Mouse (Mus musculus): Measurements from ENCODE around the gene Trpv2. TPM values are rescaled to one million over a fixed set of nuclear protein-coding genes. Genes with fewer than 3 reads are reported as not detected.

Gene Trpv2
- 10.9 and 12.7 TPM in 2 replicates for polyA plus RNA-seq (2016; fragmentation: Nextera tagmentation; extraction: Ambion mirVana)

DNA sequence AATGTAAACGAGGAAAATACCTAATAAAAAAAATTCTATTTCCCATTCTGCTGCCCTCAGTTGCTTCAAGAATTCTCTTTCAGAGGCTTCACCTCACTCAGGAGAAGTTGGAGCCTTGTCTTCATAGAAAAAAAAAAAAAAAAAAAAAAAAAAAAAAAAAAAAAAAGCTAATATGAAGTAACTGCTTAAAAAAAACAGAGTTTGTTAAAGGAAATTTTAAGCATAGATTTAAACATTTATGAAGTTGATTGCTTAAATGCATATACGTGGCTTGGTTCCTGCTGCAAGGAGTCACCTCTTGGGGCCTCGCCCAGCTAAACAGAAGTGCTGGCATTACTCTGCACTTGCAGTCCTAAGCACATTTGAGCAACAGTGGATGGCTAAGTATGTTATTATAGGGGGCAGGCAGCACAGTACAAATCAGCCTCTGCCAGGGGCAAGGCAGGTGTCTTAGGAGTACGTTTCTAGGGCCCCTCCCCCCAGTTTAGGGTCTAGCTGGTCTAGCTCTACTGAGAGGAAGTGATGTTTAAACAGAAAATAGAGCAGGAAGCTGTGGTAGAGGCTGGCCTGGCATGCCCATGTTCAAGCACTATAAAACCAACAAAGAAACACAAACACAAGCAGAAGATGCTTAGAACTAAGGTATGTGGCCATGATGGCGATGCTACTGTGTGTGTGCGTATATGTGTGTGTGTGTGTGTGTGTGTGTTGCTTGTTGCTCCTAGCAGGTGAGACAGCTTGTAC lies at the start of gene Trpv2:
Gene Trpv2, plus strand, starts transcription at position 528 of the 744 bp plus-strand sequence.
- H3K27me3 ChIP-seq, result peaks cover 24% of the 10 kb centered on the region
- H3K9ac ChIP-seq (replicated peaks), result 0 out of 2 replicates have a peak within 1 kb of the TSS, but pooled peaks have one; percentile 53
- H3K4me2 ChIP-seq (replicated peaks), result peak within 1 kb of the TSS; percentile 92
- WGBS, result 80% methylated on average over 6 of the region's 6 CpGs
- peaks cover 10% of the 10 kb centered on the region; the same call in 1 of the 2 replicates for H3K4me1 ChIP-seq
- no peaks in the 10 kb centered on the region for H3K36me3 ChIP-seq
- H3K4me3 ChIP-seq, result peak within 1 kb of the TSS; percentile 55
- ATAC-seq (ENCODE audit: low FRiP score, low read depth), result no peak
- H3K27ac ChIP-seq (replicated peaks), result no peak within 1 kb of the TSS
- H3K9me3 ChIP-seq, result no peaks in the 10 kb centered on the region

- Histone ChIP-seq H3K4me3 (no peak overlapping the region; the same call in 1 of the 2 replicates), H3K4me1 (peaks cover 8% of the 10 kb centered on the region), H3K36me3 (peaks cover 24% of the 10 kb centered on the region), H3K27ac (replicated peaks) (no peak overlapping the region), H3K9ac (replicated peaks) (0 out of 2 replicates have a peak overlapping the region, but pooled peaks have one; percentile 52), H3K27me3 (peaks cover 5% of the 10 kb centered on the region; the same call in 1 of the 2 replicates), H3K4me2 (replicated peaks) (peak overlapping the region; percentile 81), H3K9me3 (no peaks in the 10 kb centered on the region)
- WGBS, result 88% methylated on average over 8 of the region's 8 CpGs
- no peak for ATAC-seq (ENCODE audit: low FRiP score, low read depth)
Observed at GRCm38 (mm10) chr11:62537089-62537488, 37.2 kb upstream of the Trpv2 start.

DNA sequence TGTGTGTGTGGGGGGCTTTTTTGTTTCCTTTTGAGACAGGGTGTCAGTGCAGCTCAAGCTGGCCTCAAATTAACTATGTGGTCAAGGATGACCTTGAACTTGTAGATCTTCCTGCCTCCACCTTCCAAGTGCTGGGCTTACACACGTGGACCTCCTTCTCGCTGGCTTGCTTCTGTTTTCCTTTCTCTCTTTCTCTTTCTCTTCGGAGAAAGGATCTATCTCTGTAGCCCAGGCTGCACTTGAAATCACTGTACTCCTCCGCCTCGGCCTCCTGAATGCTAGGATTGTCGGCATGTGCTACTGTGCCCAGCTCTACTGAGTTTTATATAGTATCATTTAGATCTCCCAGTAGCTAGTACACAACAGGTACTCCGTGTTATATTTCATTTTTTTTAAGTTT lies 36.7 kb upstream of the Trpv2 start:
- H3K36me3 ChIP-seq, result peaks cover 19% of the 10 kb centered on the region
- peak overlapping the region; percentile 87 for H3K4me3 ChIP-seq
- H3K4me2 ChIP-seq (replicated peaks), result peak overlapping the region; percentile 81
- peak overlapping the region; percentile 52 for H3K9ac ChIP-seq (replicated peaks)
- ATAC-seq (ENCODE audit: low FRiP score, low read depth), result 0 out of 2 replicates have a peak, but pooled peaks have one; percentile 50
- H3K27ac ChIP-seq (replicated peaks), result no peak overlapping the region
- H3K9me3 ChIP-seq, result no peaks in the 10 kb centered on the region
- peaks cover 5% of the 10 kb centered on the region; the same call in 1 of the 2 replicates for H3K27me3 ChIP-seq
- H3K4me1 ChIP-seq, result peaks cover 8% of the 10 kb centered on the region
- 23% methylated on average over 7 of the region's 7 CpGs for WGBS

DNA sequence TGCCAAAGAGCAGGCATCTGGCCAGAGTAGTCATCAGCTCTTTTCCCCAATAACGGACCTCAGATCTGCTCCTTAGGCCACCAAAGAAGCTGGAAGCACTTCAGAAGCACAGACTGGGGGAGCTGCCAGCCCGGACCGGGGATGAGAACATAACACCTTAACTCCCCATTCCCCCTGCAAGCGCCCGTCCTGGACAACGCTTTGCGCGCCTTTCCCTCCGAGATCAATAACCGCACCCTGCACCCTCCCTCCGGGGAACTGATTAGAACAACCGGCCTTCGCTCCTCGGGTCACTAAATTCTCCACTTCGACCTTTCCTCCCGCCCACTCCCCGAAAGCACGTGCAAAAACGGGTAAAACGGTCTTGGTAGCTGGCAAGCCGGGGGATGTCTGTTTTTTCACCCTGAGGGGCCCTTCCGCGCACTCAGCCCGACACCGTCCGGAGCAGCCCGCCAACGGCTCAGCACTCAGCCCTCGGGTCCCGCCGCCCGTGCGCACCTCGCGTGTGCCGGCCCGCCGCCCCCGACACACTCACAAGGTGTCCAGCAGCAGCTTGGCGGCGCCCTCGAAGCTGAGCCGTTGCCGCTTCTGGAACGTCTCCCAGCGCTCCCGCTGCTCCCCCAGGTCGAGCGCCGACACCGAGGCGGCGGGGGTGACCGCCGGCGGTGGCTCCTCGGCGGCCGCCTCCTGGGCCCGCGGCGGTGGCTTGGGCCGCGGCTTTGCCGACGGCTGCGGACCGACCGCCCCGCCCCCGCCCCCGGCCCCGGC lies 35.8 kb upstream of the Trpv2 start:
- Histone ChIP-seq H3K36me3 (peaks cover 12% of the 10 kb centered on the region; the same call in 1 of the 2 replicates), H3K27ac (replicated peaks) (peak overlapping the region; percentile 77), H3K27me3 (peaks cover 5% of the 10 kb centered on the region; the same call in 1 of the 2 replicates), H3K4me3 (peak overlapping the region; percentile 87), H3K9me3 (no peaks in the 10 kb centered on the region), H3K4me1 (peaks cover 8% of the 10 kb centered on the region), H3K4me2 (replicated peaks) (peak overlapping the region; percentile 81), H3K9ac (replicated peaks) (peak overlapping the region; percentile 92)
- ATAC-seq (ENCODE audit: low FRiP score, low read depth), result peak; percentile 81
- WGBS, result under 1% methylated on average over 62 of the region's 73 CpGs

- 10% methylated on average over 29 of the region's 57 CpGs for WGBS
- H3K9me3 ChIP-seq, result no peaks in the 10 kb centered on the region
Observed at GRCm38 (mm10) chr11:62539089-62539890, 35.0 kb upstream of the Trpv2 start, which contains the start of gene Cenpv. TSS of gene Cenpv (minus strand) at chr11:62539261.

GRCm38 (mm10) chr11:62540167-62540566 lies 34.1 kb upstream of the Trpv2 start:
- no peak overlapping the region for H3K4me3 ChIP-seq
- peaks cover 8% of the 10 kb centered on the region for H3K4me1 ChIP-seq
- 0 out of 2 replicates have a peak, but pooled peaks cover 6% of the 10 kb centered on the region for H3K36me3 ChIP-seq
- H3K4me2 ChIP-seq (replicated peaks), result no peak overlapping the region
- no peak overlapping the region for H3K9ac ChIP-seq (replicated peaks)
- no peak overlapping the region for H3K27ac ChIP-seq (replicated peaks)
- ATAC-seq (ENCODE audit: low FRiP score, low read depth), result no peak
- H3K27me3 ChIP-seq, result peaks cover 5% of the 10 kb centered on the region; the same call in 1 of the 2 replicates
- WGBS, result 84% methylated on average over 7 of the region's 7 CpGs
- H3K9me3 ChIP-seq, result no peaks in the 10 kb centered on the region

More at GRCm38 (mm10) chr11:62539089-62539890, 35.0 kb upstream of the Trpv2 start, which contains the start of gene Cenpv:
- Histone ChIP-seq H3K27ac (replicated peaks) (peak within 1 kb of the TSS; percentile 77), H3K4me2 (replicated peaks) (peak within 1 kb of the TSS; percentile 81), H3K9ac (replicated peaks) (peak within 1 kb of the TSS; percentile 92), H3K27me3 (peaks cover 5% of the 10 kb centered on the region; the same call in 1 of the 2 replicates), H3K36me3 (0 out of 2 replicates have a peak, but pooled peaks cover 7% of the 10 kb centered on the region), H3K4me1 (peaks cover 8% of the 10 kb centered on the region), H3K4me3 (peak within 1 kb of the TSS; percentile 87)
- peak; percentile 80 for ATAC-seq (ENCODE audit: low FRiP score, low read depth)

DNA sequence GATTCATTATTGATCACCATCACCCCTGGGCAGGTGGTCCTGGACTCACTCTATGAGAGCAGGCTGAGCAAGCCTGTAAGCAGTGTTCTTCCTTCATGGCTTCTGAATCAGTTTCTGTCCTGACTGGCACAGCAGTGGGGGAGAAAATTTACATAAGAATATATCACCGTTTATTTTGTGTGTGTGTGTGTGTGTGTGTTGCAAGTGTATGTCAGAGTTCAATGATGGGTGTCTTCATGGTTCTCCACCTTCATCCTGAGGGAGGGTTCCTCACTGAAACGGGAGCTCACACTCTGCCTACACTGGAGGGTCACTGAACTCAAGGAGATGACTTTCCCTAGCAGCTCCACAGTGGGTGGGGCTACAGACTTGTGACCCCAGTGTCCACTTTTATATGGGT lies 33.3 kb upstream of the Trpv2 start:
- 89% methylated on average over 2 of the region's 2 CpGs for WGBS
- H3K9ac ChIP-seq (replicated peaks), result no peak overlapping the region
- H3K36me3 ChIP-seq, result no peaks in the 10 kb centered on the region
- H3K4me1 ChIP-seq, result peaks cover 8% of the 10 kb centered on the region
- no peak overlapping the region for H3K4me2 ChIP-seq (replicated peaks)
- H3K27ac ChIP-seq (replicated peaks), result no peak overlapping the region
- no peak overlapping the region for H3K4me3 ChIP-seq
- H3K27me3 ChIP-seq, result peaks cover 5% of the 10 kb centered on the region; the same call in 1 of the 2 replicates
- no peaks in the 10 kb centered on the region for H3K9me3 ChIP-seq
- no peak for ATAC-seq (ENCODE audit: low FRiP score, low read depth)

- 88% methylated on average over 8 of the region's 8 CpGs for WGBS
- H3K4me2 ChIP-seq (replicated peaks), result no peak overlapping the region
- H3K36me3 ChIP-seq, result no peaks in the 10 kb centered on the region
- no peak for ATAC-seq (ENCODE audit: low FRiP score, low read depth)
- no peak overlapping the region for H3K9ac ChIP-seq (replicated peaks)
- no peak overlapping the region for H3K27ac ChIP-seq (replicated peaks)
- H3K27me3 ChIP-seq, result peaks cover 5% of the 10 kb centered on the region; the same call in 1 of the 2 replicates
- H3K4me3 ChIP-seq, result no peak overlapping the region
- H3K9me3 ChIP-seq, result no peaks in the 10 kb centered on the region
- H3K4me1 ChIP-seq, result peaks cover 8% of the 10 kb centered on the region
Observed at GRCm38 (mm10) chr11:62541581-62541980, 32.7 kb upstream of the Trpv2 start.

- no peak overlapping the region for H3K9ac ChIP-seq (replicated peaks)
- no peak for ATAC-seq (ENCODE audit: low FRiP score, low read depth)
- no peaks in the 10 kb centered on the region for H3K9me3 ChIP-seq
- H3K4me1 ChIP-seq, result no peaks in the 10 kb centered on the region
- H3K4me2 ChIP-seq (replicated peaks), result no peak overlapping the region
- no peak overlapping the region for H3K27ac ChIP-seq (replicated peaks)
- no peak overlapping the region for H3K4me3 ChIP-seq
- H3K27me3 ChIP-seq, result peaks cover 5% of the 10 kb centered on the region; the same call in 1 of the 2 replicates
- WGBS, result 89% methylated on average over 3 of the region's 3 CpGs
- H3K36me3 ChIP-seq, result no peaks in the 10 kb centered on the region
Observed at GRCm38 (mm10) chr11:62543991-62544390, 30.3 kb upstream of the Trpv2 start.

- no peaks in the 10 kb centered on the region for H3K27me3 ChIP-seq
- H3K9ac ChIP-seq (replicated peaks), result peak overlapping the region; percentile 87
- peak overlapping the region; percentile 71 for H3K4me3 ChIP-seq
- no peak for ATAC-seq (ENCODE audit: low FRiP score, low read depth)
- peaks cover 26% of the 10 kb centered on the region for H3K4me1 ChIP-seq
- H3K4me2 ChIP-seq (replicated peaks), result peak overlapping the region; percentile 65
- H3K36me3 ChIP-seq, result peaks cover 18% of the 10 kb centered on the region
- peak overlapping the region; percentile 97 for H3K27ac ChIP-seq (replicated peaks)
- no peaks in the 10 kb centered on the region for H3K9me3 ChIP-seq
- 27% methylated on average over 5 of the region's 5 CpGs for WGBS
Observed at GRCm38 (mm10) chr11:62549782-62550181, 24.5 kb upstream of the Trpv2 start.

DNA sequence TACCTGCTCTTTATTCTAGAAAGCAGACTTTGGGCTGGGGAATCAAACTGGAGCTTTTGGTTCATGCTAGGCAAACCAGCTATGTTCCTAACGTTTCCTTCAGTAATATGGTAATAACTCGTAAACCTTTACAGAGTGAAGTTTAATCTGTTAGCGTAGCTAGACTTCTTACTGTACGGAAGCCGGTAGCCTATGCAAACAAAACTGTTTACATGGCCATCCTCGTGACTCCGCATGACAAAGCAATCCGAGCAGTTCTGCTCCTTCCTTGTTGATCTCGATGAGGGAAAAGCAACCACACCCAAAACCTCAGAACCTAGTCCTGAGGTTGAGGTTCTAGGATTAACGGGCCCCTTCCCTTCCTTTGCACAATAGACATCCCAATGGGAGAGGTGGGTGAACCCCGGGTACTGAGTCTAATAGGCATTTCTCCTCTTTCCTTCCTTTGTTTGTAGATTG lies 24.0 kb upstream of the Trpv2 start:
- Histone ChIP-seq H3K4me3 (peak overlapping the region; percentile 71), H3K4me1 (peaks cover 30% of the 10 kb centered on the region), H3K27me3 (no peaks in the 10 kb centered on the region), H3K27ac (replicated peaks) (peak overlapping the region; percentile 97), H3K4me2 (replicated peaks) (peak overlapping the region; percentile 65), H3K36me3 (peaks cover 23% of the 10 kb centered on the region), H3K9ac (replicated peaks) (peak overlapping the region; percentile 87), H3K9me3 (no peaks in the 10 kb centered on the region)
- 4% methylated on average over 11 of the region's 11 CpGs for WGBS
- ATAC-seq (ENCODE audit: low FRiP score, low read depth), result peak; percentile 8; the same call in 1 of the 2 replicates
